Mouse (Mus musculus) mouse embryonic stem cell (cell line): ENCODE results near the gene Sh2d5.

Experiments used
- in situ Hi-C, 2 experiments: fragments of 300-500 bp; cut with MboI; formaldehyde crosslinking; loops; 1 replicate in 1 of 2; 3 replicates in 1 of 2; pipeline ENCODE4 v1.14.3; 2019 to 2020; ENCODE audit warnings: low sequenced_read_pairs in 2 of 2, low pct_unique_long_range_greater_than_20kb in 1 of 2, mixed read lengths in 1 of 2; ENCODE audit not compliant: unreplicated experiment in 1 of 2

Gene Sh2d5

GRCm38 (mm10) chr4:138250088-138250960 lies at the start of gene Sh2d5, which contains the start of gene Kif17:
Gene Sh2d5, plus strand, starts transcription at chr4:138250403.
Gene Kif17, plus strand, starts transcription at chr4:138250435.
- in situ Hi-C loops = no loop called here

GRCm38 (mm10) chr4:138200769-138201168 lies 49.4 kb upstream of the Sh2d5 start:
- in situ Hi-C loops = no loop called here

GRCm38 (mm10) chr4:138201696-138202095 lies 48.5 kb upstream of the Sh2d5 start:
- in situ Hi-C loops = no loop called here

GRCm38 (mm10) chr4:138210116-138210515 lies 40.1 kb upstream of the Sh2d5 start:
- in situ Hi-C loops = no loop called here

GRCm38 (mm10) chr4:138213861-138214260 lies 36.3 kb upstream of the Sh2d5 start:
- in situ Hi-C loops = no loop called here

- in situ Hi-C loops = no loop called here
These were observed 34.5 kb upstream of the Sh2d5 start for GRCm38 (mm10) chr4:138215671-138216199.

DNA sequence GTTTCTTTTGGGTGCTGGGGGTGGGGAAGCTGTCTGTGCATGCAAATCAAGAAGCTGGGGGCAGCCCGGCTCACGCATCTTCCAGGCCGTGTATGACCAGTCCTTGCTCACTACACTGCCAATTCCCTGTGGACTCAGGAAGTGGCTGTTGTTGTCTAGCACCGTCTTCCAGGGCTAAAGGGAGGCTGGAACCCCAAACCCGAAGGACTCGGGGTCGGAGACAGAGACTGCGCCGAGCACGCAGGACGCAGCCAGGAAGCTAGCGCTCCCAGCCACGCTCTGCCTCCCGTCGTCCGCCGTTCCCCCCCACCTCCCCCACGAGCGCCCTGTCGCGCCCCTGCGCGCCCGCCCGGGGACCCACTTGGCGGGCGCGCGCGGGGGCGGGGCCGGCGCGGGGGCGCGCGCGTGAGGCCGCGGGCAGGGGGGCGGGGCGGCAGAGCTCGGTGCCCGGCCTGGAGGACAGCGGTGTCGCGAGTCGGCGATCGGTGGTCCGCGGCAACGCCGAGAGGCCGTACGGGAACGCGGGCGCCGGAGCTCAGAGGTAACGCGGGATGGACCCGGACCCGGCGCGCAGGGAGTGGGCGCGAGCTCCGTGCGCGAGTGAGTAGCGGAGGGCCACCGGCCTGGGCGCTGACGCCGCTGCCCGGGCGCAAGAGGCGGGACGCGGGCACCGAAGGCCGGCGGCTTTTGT lies 33.9 kb upstream of the Sh2d5 start, which contains the start of gene Hp1bp3:
Gene Hp1bp3 (plus strand): TSS at position 97 of the 691 bp plus-strand sequence.
- in situ Hi-C loops = no loop called here

DNA sequence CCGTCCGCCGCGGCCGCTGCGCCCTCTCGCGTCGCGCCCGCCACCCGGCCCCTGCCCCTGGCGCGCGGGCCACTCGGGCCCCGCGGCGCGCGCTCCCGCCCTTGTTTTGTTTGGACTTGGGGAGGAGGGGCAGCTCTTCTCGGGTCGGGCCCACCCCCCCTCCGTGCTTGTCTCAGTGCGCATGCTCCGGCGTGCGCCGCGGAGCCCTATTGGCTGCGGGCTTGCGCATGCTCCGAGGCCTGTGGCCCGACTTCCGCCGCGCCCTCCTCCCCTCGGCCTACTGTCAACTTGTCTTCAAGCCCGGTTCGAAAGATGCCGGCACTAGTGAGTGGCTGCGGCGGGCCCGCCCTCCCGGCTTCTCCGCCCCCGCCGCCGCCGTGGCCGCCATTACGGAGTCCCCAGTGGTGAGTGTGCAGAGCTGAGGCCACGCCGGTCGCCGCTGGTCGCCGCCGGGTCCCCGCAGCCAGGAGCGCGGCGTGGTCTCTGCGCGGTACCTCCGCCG lies 33.3 kb upstream of the Sh2d5 start:
- in situ Hi-C loops = no loop called here

GRCm38 (mm10) chr4:138217441-138217840 lies 32.8 kb upstream of the Sh2d5 start:
- in situ Hi-C loops = no loop called here

DNA sequence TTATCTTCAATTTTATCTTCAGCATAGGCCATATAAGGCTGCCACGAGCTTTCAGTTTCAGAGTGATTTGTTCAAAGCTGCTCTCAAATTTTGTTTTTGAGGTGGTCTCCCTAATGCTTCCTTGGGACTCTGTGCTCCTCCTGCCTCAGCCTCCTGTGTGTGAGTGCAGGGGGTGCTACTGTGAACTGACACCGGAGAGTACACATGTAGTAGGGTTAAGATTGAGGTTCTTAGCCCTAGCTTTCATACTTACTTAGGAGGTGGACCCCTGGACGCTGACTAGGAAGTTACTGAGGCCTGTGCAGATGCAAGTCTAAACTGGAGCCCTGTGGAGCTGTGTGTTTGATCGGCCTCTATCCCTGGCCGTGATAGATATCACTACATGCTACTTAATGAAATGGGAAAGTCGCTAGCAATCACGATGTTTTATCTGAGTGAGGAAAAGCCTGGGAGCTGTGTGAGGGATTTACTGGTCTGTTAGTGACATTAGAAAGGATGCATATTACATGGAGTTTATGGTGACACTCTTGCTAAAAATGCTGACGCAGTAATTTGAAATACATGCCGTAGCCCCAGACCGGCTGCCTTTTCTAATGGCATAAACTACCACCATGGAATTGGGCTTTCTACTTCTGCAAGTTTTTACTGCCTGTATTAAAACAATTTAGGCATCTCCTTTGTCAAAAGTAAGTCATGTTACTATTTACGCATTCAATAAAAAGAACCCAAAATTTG lies 32.1 kb upstream of the Sh2d5 start:
- in situ Hi-C loops = no loop called here

DNA sequence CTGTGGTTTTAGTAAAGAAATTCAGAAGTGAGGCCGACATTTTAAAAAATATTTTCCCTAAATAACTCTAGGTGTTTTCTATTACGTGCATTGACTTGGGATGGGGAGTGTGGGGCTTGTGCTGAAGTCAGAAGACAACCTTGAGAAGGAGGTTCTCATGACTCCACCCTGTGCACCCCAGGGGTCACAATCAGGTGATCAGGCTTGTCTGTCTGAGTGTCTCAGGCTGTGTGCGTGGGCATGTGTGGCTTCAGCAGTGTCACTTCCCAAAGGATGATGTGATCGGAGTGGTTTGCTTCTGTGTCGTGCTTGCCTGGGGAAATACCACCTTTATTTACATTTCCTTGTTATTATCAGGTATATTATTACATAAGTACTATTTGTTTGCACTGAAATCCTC lies 30.9 kb upstream of the Sh2d5 start:
- in situ Hi-C loops = no loop called here

GRCm38 (mm10) chr4:138220761-138221160 lies 29.4 kb upstream of the Sh2d5 start:
- in situ Hi-C loops = no loop called here

GRCm38 (mm10) chr4:138221406-138221805 lies 28.8 kb upstream of the Sh2d5 start:
- in situ Hi-C loops = no loop called here

- in situ Hi-C loops = no loop called here
These were observed 27.8 kb upstream of the Sh2d5 start for GRCm38 (mm10) chr4:138222396-138222795.

- in situ Hi-C loops = no loop called here
These were observed 26.6 kb upstream of the Sh2d5 start for GRCm38 (mm10) chr4:138223623-138224022.

- in situ Hi-C loops = no loop called here
These were observed 3.2 kb upstream of the Sh2d5 start for GRCm38 (mm10) chr4:138246756-138247665.

DNA sequence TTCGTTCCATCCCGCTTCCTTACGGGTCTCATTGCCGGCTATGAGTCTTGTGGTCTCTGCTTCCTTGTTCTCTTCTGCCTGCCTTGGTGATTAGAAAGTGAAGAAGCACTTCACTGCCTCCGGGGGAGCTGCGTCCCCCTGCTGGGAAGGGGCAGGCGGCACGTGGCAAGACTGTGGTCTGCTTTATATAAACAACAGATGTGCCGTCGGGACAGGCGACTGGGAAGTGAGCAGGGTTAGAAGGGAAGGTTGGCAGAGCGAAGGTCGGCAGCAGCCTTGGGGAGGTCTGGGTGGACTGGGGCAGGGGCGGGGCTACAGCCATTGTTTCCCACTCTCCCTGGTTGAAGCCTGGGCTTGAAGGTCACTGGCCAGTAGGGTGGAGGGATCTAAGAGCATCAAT lies 1.6 kb downstream of the Sh2d5 start:
- in situ Hi-C loops = no loop called here

- in situ Hi-C loops = no loop called here
These were observed 2.0 kb downstream of the Sh2d5 start for GRCm38 (mm10) chr4:138252231-138252630.
